Mouse (Mus musculus): ENCODE measurements around the gene Unc50. TPM values are rescaled to one million over a fixed set of nuclear protein-coding genes. Genes with fewer than 3 reads are reported as not detected.

The Unc50 gene
- polyA plus RNA-seq (2021; fragmentation: Nextera tagmentation) = 74.1 and 105 TPM in 2 replicates
- long read RNA-seq, experiment 1, transcript Unc50-202 (6 exons, 1,094 nt) = minor isoform, 23 of 123 reads
- long read RNA-seq, experiment 1, transcript Unc50-201 (6 exons, 1,414 nt) = major isoform, 57 of 123 reads
- long read RNA-seq, experiment 1, partial matches to known transcripts = 30 of 123 reads
- long read RNA-seq, experiment 1, other reads (novel, unspliced or antisense) = 11 of 123 reads
- long read RNA-seq, experiment 2, transcript Unc50-203 (6 exons, 1,179 nt) = minor isoform, 6 of 118 reads
- long read RNA-seq, experiment 2, transcript Unc50-201 (6 exons, 1,414 nt) = major isoform, 54 of 118 reads
- long read RNA-seq, experiment 2, transcript Unc50-202 (6 exons, 1,094 nt) = minor isoform, 35 of 118 reads
- long read RNA-seq, experiment 2, partial matches to known transcripts = 13 of 118 reads
- long read RNA-seq, experiment 2, other reads (novel, unspliced or antisense) = 10 of 118 reads

DNA sequence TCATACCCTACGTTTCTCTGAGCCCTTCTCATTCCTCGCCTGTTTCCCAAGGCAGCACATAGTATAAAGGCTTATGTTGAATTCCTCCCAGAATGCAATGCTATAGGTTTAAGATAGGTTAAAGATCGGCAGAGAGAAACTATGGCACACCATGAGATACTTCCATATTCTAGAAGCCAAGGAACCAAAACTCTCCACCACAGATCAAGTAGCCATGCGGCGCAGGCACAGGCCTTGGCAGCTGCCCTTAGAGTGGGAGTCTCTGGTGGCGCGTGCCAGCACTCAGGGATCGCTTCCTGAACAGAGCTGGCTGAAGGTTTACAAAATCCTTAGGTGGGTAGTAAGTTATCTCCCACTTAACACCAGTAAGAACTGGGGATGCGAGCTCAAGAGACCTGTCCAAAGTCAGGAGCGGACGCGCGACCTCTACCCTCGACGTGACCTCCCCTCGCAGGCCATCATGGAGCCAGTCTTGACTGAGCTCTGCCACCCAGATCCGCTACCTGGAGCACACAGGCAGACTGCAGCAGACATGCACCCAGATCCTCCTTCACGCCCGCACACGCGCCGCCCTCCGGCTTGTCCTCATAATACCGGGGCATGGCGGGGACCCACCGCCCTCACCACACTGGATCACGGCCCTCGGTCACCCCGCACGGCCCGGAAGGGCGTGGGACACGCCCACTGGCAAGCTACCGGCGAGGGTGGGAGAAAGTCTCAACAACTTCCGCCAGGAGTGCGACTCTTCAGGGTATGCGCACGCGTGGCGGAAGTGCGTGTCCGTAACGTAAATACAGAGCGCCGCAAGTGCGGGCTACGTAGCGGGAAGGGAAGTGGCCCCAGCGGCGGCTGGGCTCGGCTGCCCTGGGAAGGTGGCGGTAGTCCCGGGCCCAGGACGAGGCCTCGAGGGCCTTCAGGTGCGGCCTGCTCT is at the start of gene Unc50, which contains the start of gene Coa5:
TSS of gene Unc50 (plus strand) at position 774 of the 931 bp plus-strand sequence.
TSS of gene Coa5 (minus strand) at position 738 of the 931 bp plus-strand sequence.

Other genes starting within 250 kb of the Unc50 start
- not detected in 2 replicates for gene Cnga3, start 215.7 kb upstream of the Unc50 start, polyA plus RNA-seq (2021; fragmentation: Nextera tagmentation)
- 153 and 198 TPM in 2 replicates for gene Inpp4a, start 130.3 kb upstream of the Unc50 start, polyA plus RNA-seq (2021; fragmentation: Nextera tagmentation)
- 44.0 and 52.8 TPM in 2 replicates for gene Coa5, start within 50 bp of the Unc50 start, polyA plus RNA-seq (2021; fragmentation: Nextera tagmentation)
- 43.9 and 49.8 TPM in 2 replicates for gene Mgat4a, start 110.9 kb downstream of the Unc50 start, polyA plus RNA-seq (2021; fragmentation: Nextera tagmentation)

All from left cerebral cortex, adult 6 months (tissue).